12 mouse cellular contexts compared by ENCODE assay signal in the genomic region with DNA sequence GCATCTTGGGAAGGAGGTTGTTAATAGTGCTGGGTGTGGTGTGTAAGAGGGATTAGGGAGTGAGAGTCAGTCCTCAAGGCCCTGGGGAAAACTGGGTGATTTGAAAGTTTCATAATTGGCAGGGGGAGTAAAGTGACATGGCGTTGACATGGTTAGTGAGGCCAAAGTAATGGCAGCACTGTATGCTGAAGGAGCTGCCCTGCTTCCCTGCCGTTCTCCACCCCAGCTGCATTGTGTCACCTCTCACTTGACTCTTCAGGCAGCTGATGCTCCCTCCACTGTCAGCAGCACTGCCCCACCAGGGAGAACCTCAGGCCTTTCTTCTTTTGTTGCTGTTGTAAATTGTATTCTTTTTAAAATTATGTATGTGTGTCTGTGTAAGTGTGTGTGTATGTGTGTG.
DNase-seq lines count a peak whose midpoint lies in the region; ATAC-seq and TF ChIP-seq lines count a peak whose summit lies in the region.
"Had no signal": no experiment of that assay in that cellular context is flagged by ENCODE, and none has a peak within 500 bp of the region (broad histone marks: within the 10 kb centered on the region; RNA-seq: fewer than 3 reads in every experiment).

No protein-coding gene starts in this region.

- H3K9me3 ChIP-seq in forebrain, embryonic 10.5 days = no peaks in the 10 kb centered on the region
- no peaks in the 10 kb centered on the region for H3K9me3 ChIP-seq in forebrain, embryonic 16.5 days (ENCODE audit: control insufficient read depth, low read length)
- H3K9me3 ChIP-seq in liver, embryonic 14.5 days (ENCODE audit: control insufficient read depth, low read length) = no peaks in the 10 kb centered on the region
- H3K9me3 ChIP-seq: G1E had no signal

- no peak overlapping the region for H3K9ac ChIP-seq in forebrain, embryonic 16.5 days (replicated peaks; ENCODE audit: low read depth, low read length)
- peak overlapping the region; percentile 9; the same call in 1 of the 2 replicates for H3K9ac ChIP-seq in liver, embryonic 14.5 days (replicated peaks)

- peak overlapping the region; percentile 8; the same call in 1 of the 2 replicates for H3K27ac ChIP-seq in forebrain, embryonic 10.5 days
- no peak overlapping the region for H3K27ac ChIP-seq in forebrain, embryonic 16.5 days (ENCODE audit: low read length)
- peak overlapping the region; percentile 22 for H3K27ac ChIP-seq in liver, embryonic 14.5 days

- H3K4me2 ChIP-seq in forebrain, embryonic 16.5 days (ENCODE audit: low read length) = no peak overlapping the region
- no peak overlapping the region for H3K4me2 ChIP-seq in liver, embryonic 14.5 days (ENCODE audit: low read depth)

- TF ChIP-seq EP300 in liver, embryonic 14.5 days (IDR thresholded peaks at IDR 0.05; ENCODE audit: low read depth) = no peak

- TF ChIP-seq CTCF in liver, embryonic 14.5 days (IDR thresholded peaks at IDR 0.05; ENCODE audit: low read depth) = no peak

- peaks cover 10% of the 10 kb centered on the region for H3K36me3 ChIP-seq in forebrain, embryonic 10.5 days (replicated peaks)
- H3K36me3 ChIP-seq in forebrain, embryonic 16.5 days (ENCODE audit: control insufficient read depth, insufficient read depth) = no peaks in the 10 kb centered on the region
- H3K36me3 ChIP-seq in liver, embryonic 14.5 days (replicated peaks; ENCODE audit: control insufficient read depth, insufficient read depth, low read depth) = no peaks in the 10 kb centered on the region

- H3K4me3 ChIP-seq in forebrain, embryonic 10.5 days = no peak overlapping the region
- H3K4me3 ChIP-seq in forebrain, embryonic 16.5 days (replicated peaks; ENCODE audit: low read length) = no peak overlapping the region
- no peak overlapping the region for H3K4me3 ChIP-seq in liver, embryonic 14.5 days (ENCODE audit: insufficient read depth in 1 of 2, low read depth in 2 of 2, low read length in 2 of 2)

- H3K27me3 ChIP-seq in forebrain, embryonic 10.5 days (ENCODE audit: poor library complexity, severe bottlenecking) = no peaks in the 10 kb centered on the region
- H3K27me3 ChIP-seq in forebrain, embryonic 16.5 days (replicated peaks; ENCODE audit: control insufficient read depth, insufficient read depth, low read length) = no peaks in the 10 kb centered on the region
- no peaks in the 10 kb centered on the region for H3K27me3 ChIP-seq in liver, embryonic 14.5 days (ENCODE audit: control insufficient read depth, insufficient read depth, low read length)

- no peak for DNase-seq in forebrain, embryonic 10.5 days (ENCODE audit: extremely low spot score, low spot score)
- no peak for DNase-seq in liver, embryonic 14.5 days (ENCODE audit: low read depth in 3 of 3, low spot score in 3 of 3)
- no peak for DNase-seq in liver
- peak; percentile 30 for DNase-seq in adipocyte (ENCODE audit: low spot score)
- DNase-seq in lung, postnatal 10 days = peak; percentile 78
- DNase-seq in right cerebral cortex, postnatal 10 days (ENCODE audit: low spot score in 2 of 2) = no peak
- DNase-seq: cerebellum, postnatal 14 days; gastrocnemius, postnatal 25 days; kidney, adult 11 months had no signal

- peaks cover 76% of the 10 kb centered on the region for H3K4me1 ChIP-seq in forebrain, embryonic 10.5 days
- H3K4me1 ChIP-seq in forebrain, embryonic 16.5 days (replicated peaks; ENCODE audit: control insufficient read depth, insufficient read depth, low read length) = peaks cover 34% of the 10 kb centered on the region
- H3K4me1 ChIP-seq in liver, embryonic 14.5 days (replicated peaks; ENCODE audit: control insufficient read depth in 2 of 2, insufficient read depth in 2 of 2, low read length in 1 of 2) = peaks cover 54 to 65% of the 10 kb centered on the region in 2 experiments

- no peak for ATAC-seq in forebrain, embryonic 16.5 days
- ATAC-seq in liver, embryonic 14.5 days (ENCODE audit: insufficient read depth) = no peak
- no peak for ATAC-seq in granulocyte monocyte progenitor cell, adult 5-6 weeks (replicated peaks; ENCODE audit: poor library complexity, severe bottlenecking)

- WGBS in forebrain, embryonic 10.5 days = 56% methylated on average over 2 of the region's 2 CpGs
- 20% methylated on average over 2 of the region's 2 CpGs for WGBS in forebrain, embryonic 16.5 days
- 80% methylated on average over 2 of the region's 2 CpGs for whole genome bisulfite sequencing in liver, embryonic 14.5 days (ENCODE audit: insufficient replicate concordance)

Comparison
In these comparisons a context has a peak if more than half of its experiments do, and no peak if none do; other contexts are left out.
1. DNase-seq: peak in adipocyte (single experiment) and lung, postnatal 10 days (single experiment); none in forebrain, embryonic 10.5 days (single experiment), liver, embryonic 14.5 days (0 of 3), liver (single experiment) and right cerebral cortex, postnatal 10 days (0 of 2).